In genomic region chr7:143783378-143783995, GRCm38 (mm10) we compare ENCODE assay signal across 9 mouse cellular contexts. TPM values are rescaled to one million over a fixed set of nuclear protein-coding genes. Genes with fewer than 3 reads are reported as not detected.
DNase-seq lines count a peak whose midpoint lies in the region; ATAC-seq lines count a peak whose summit lies in the region.
"Had no signal": no experiment of that assay in that cellular context is flagged by ENCODE, and none has a peak within 500 bp of the region (broad histone marks: within the 10 kb centered on the region; RNA-seq: fewer than 3 reads in every experiment).

No protein-coding gene starts in this region.

- DNase-seq in kidney, postnatal 25 days, result no peak
- peak; percentile 46 for DNase-seq in hindbrain, embryonic 11.5 days (ENCODE audit: low spot score)
- no peak for DNase-seq in urinary bladder, postnatal 25 days (ENCODE audit: low spot score)
- no peak for DNase-seq in layer of hippocampus, adult 18-20 months (ENCODE audit: low spot score in 2 of 2)
- DNase-seq in layer of hippocampus, postnatal 25 days (ENCODE audit: extremely low spot score in 1 of 2, low spot score in 1 of 2), result no peak

- peak overlapping the region; percentile 36 for H3K9ac ChIP-seq in kidney, embryonic 14.5 days (ENCODE audit: low read depth, low read length)
- peak overlapping the region; percentile 59 for H3K9ac ChIP-seq in hindbrain, embryonic 11.5 days (ENCODE audit: low read depth, low read length)

- peak; percentile 77 for ATAC-seq in kidney, embryonic 14.5 days (ENCODE audit: low FRiP score, low TSS enrichment)
- ATAC-seq in hindbrain, embryonic 11.5 days (ENCODE audit: low FRiP score), result peak; percentile 84

- no peaks in the 10 kb centered on the region for H3K27me3 ChIP-seq in kidney, embryonic 14.5 days (ENCODE audit: control insufficient read depth, insufficient read depth, low read length)
- H3K27me3 ChIP-seq in hindbrain, embryonic 11.5 days (ENCODE audit: control insufficient read depth, insufficient read depth, low read length), result no peaks in the 10 kb centered on the region
- H3K27me3 ChIP-seq: Patski had no signal

- H3K9me3 ChIP-seq in kidney, embryonic 14.5 days (ENCODE audit: control insufficient read depth, low read length), result no peaks in the 10 kb centered on the region
- no peaks in the 10 kb centered on the region for H3K9me3 ChIP-seq in hindbrain, embryonic 11.5 days (ENCODE audit: control insufficient read depth, low read length)

- H3K4me3 ChIP-seq in kidney, embryonic 14.5 days (ENCODE audit: low read length), result peak overlapping the region; percentile 36
- H3K4me3 ChIP-seq in brown adipose tissue, adult 24 weeks (ENCODE audit: insufficient read depth, low read depth, low read length), result peak overlapping the region; percentile 43
- peak overlapping the region; percentile 36 for H3K4me3 ChIP-seq in hindbrain, embryonic 11.5 days (ENCODE audit: low read depth, low read length)
- peak overlapping the region; percentile 0; the same call in 1 of the 2 replicates for H3K4me3 ChIP-seq in macrophage (ENCODE audit: inconsistent target)

- peak overlapping the region; percentile 85 for H3K27ac ChIP-seq in kidney, embryonic 14.5 days (ENCODE audit: low read depth, low read length)
- peak overlapping the region; percentile 55; the same call in 1 of the 2 replicates for H3K27ac ChIP-seq in brown adipose tissue, adult 24 weeks (replicated peaks; ENCODE audit: low read depth, low read length)
- peak overlapping the region; percentile 67 for H3K27ac ChIP-seq in hindbrain, embryonic 11.5 days (ENCODE audit: low read depth, low read length)
- H3K27ac ChIP-seq in macrophage, result no peak overlapping the region

- peak overlapping the region; percentile 52 for H3K4me2 ChIP-seq in kidney, embryonic 14.5 days (replicated peaks; ENCODE audit: low read depth, low read length)
- H3K4me2 ChIP-seq in hindbrain, embryonic 11.5 days (replicated peaks; ENCODE audit: low read depth, low read length), result peak overlapping the region; percentile 67

- H3K36me3 ChIP-seq in kidney, embryonic 14.5 days (ENCODE audit: control insufficient read depth, insufficient read depth, low read length), result no peaks in the 10 kb centered on the region
- H3K36me3 ChIP-seq in hindbrain, embryonic 11.5 days (ENCODE audit: control insufficient read depth, insufficient read depth, low read length), result no peaks in the 10 kb centered on the region
- H3K36me3 ChIP-seq in macrophage (ENCODE audit: inconsistent target), result no peaks in the 10 kb centered on the region

- H3K79me2 ChIP-seq in macrophage (ENCODE audit: inconsistent target), result no peaks in the 10 kb centered on the region

- 29% methylated on average over 4 of the region's 6 CpGs for WGBS in kidney, embryonic 14.5 days
- 15% methylated on average over 6 of the region's 6 CpGs for WGBS in hindbrain, embryonic 11.5 days
- 30% methylated on average over 6 of the region's 6 CpGs for WGBS in macrophage (ENCODE audit: missing documents)

- H3K4me1 ChIP-seq in kidney, embryonic 14.5 days (ENCODE audit: control insufficient read depth, insufficient read depth, low read length), result peaks cover 16% of the 10 kb centered on the region
- peaks cover 4% of the 10 kb centered on the region; the same call in 1 of the 2 replicates for H3K4me1 ChIP-seq in brown adipose tissue, adult 24 weeks (ENCODE audit: control insufficient read depth, insufficient read depth, insufficient read length, low read length)
- 0 out of 2 replicates have a peak, but pooled peaks cover 7% of the 10 kb centered on the region for H3K4me1 ChIP-seq in hindbrain, embryonic 11.5 days (replicated peaks; ENCODE audit: control insufficient read depth, insufficient read depth, low read length)

RNA-seq across cellular contexts. Expression of gene Mrgpre, which starts 0.8 kb away (rescaled TPM):
- polyA plus RNA-seq in kidney, embryonic 14.5 days (2014; fragmentation: Nextera tagmentation; extraction: Ambion mirVana), result 0.86 and 1.8 TPM in 2 replicates
- 0.28 and 0.50 TPM in 2 replicates for polyA plus RNA-seq in brown adipose tissue, adult 24 weeks (2012; ENCODE audit: insufficient read depth, insufficient read length, missing spikeins)
- 3.0 and 3.2 TPM in 2 replicates for polyA plus RNA-seq in hindbrain, embryonic 11.5 days (2014; fragmentation: Nextera tagmentation; extraction: Ambion mirVana)
- total RNA-seq in macrophage (2018; cell fraction: chromatin; rRNA removed), result 1 to 10 TPM in 3 of 26 experiments, under 1 TPM in 14, not detected in 9; 0.15 to 1.6 (median 0.33) TPM
- 1 to 10 TPM in 25 of 26 experiments, under 1 TPM in 1; 0.80 to 6.9 (median 2.2) TPM for total RNA-seq in macrophage (2018; cell fraction: cytosol; rRNA removed)
- 1 to 10 TPM in 24 of 26 experiments, under 1 TPM in 2; 0.58 to 4.2 (median 2.0) TPM for total RNA-seq in macrophage (2018; cell fraction: nucleus; rRNA removed)
- polyA plus RNA-seq in macrophage (2018), result 3.9 to 5.1 TPM (median 4.2 TPM) in 3 replicates
- total RNA-seq in layer of hippocampus, adult 18-20 months (2021), result 1 to 10 TPM; 5.4 to 6.9 TPM
- 1 to 10 TPM; 5.0 to 6.6 TPM for total RNA-seq in layer of hippocampus, postnatal 25 days (2021)

RNA-seq across cellular contexts. Expression of gene Mrgprg, which starts 16.7 kb away (rescaled TPM):
- not detected in 2 replicates for polyA plus RNA-seq in kidney, embryonic 14.5 days (2014; fragmentation: Nextera tagmentation; extraction: Ambion mirVana)
- polyA plus RNA-seq in brown adipose tissue, adult 24 weeks (2012; ENCODE audit: insufficient read depth, insufficient read length, missing spikeins), result not detected in 2 replicates
- not detected in 2 replicates for polyA plus RNA-seq in hindbrain, embryonic 11.5 days (2014; fragmentation: Nextera tagmentation; extraction: Ambion mirVana)
- total RNA-seq in macrophage (2018; cell fraction: chromatin; rRNA removed), result not detected
- total RNA-seq in macrophage (2018; cell fraction: cytosol; rRNA removed), result not detected
- total RNA-seq in macrophage (2018; cell fraction: nucleus; rRNA removed), result not detected
- not detected in 3 replicates for polyA plus RNA-seq in macrophage (2018)
- total RNA-seq in layer of hippocampus, adult 18-20 months (2021), result not detected
- not detected for total RNA-seq in layer of hippocampus, postnatal 25 days (2021)
- polyA plus RNA-seq: Patski had no signal

RNA-seq across cellular contexts. Expression of gene Osbpl5, which starts 26.7 kb away (rescaled TPM):
- 18.7 and 30.7 TPM in 2 replicates for polyA plus RNA-seq in kidney, embryonic 14.5 days (2014; fragmentation: Nextera tagmentation; extraction: Ambion mirVana)
- polyA plus RNA-seq in brown adipose tissue, adult 24 weeks (2012; ENCODE audit: insufficient read depth, insufficient read length, missing spikeins), result 7.8 and 12.1 TPM in 2 replicates
- polyA plus RNA-seq in hindbrain, embryonic 11.5 days (2014; fragmentation: Nextera tagmentation; extraction: Ambion mirVana), result 13.7 and 14.6 TPM in 2 replicates
- 10 to 100 TPM in 3 of 26 experiments, 1 to 10 TPM in 22, under 1 TPM in 1; 0.88 to 10.9 (median 4.8) TPM for total RNA-seq in macrophage (2018; cell fraction: chromatin; rRNA removed)
- 1 to 10 TPM in 24 of 26 experiments, under 1 TPM in 2; 0.80 to 2.2 (median 1.4) TPM for total RNA-seq in macrophage (2018; cell fraction: cytosol; rRNA removed)
- 1 to 10 TPM in 24 of 26 experiments, under 1 TPM in 2; 0.78 to 6.3 (median 3.1) TPM for total RNA-seq in macrophage (2018; cell fraction: nucleus; rRNA removed)
- 1.00 to 1.6 TPM (median 1.2 TPM) in 3 replicates for polyA plus RNA-seq in macrophage (2018)
- total RNA-seq in layer of hippocampus, adult 18-20 months (2021), result 10 to 100 TPM; 19.3 to 22.1 TPM
- total RNA-seq in layer of hippocampus, postnatal 25 days (2021), result 10 to 100 TPM; 21.6 to 33.6 TPM

RNA-seq across cellular contexts. Expression of gene Nadsyn1, which starts 39.2 kb away (rescaled TPM):
- polyA plus RNA-seq in kidney, embryonic 14.5 days (2014; fragmentation: Nextera tagmentation; extraction: Ambion mirVana), result 5.2 and 9.6 TPM in 2 replicates
- 5.4 and 8.2 TPM in 2 replicates for polyA plus RNA-seq in brown adipose tissue, adult 24 weeks (2012; ENCODE audit: insufficient read depth, insufficient read length, missing spikeins)
- polyA plus RNA-seq in hindbrain, embryonic 11.5 days (2014; fragmentation: Nextera tagmentation; extraction: Ambion mirVana), result 6.0 and 8.8 TPM in 2 replicates
- 10 to 100 TPM in 22 of 26 experiments, 1 to 10 TPM in 4; 5.2 to 61.8 (median 23.9) TPM for total RNA-seq in macrophage (2018; cell fraction: chromatin; rRNA removed)
- total RNA-seq in macrophage (2018; cell fraction: cytosol; rRNA removed), result 1 to 10 TPM; 2.1 to 4.6 (median 3.2) TPM
- 10 to 100 TPM in 15 of 26 experiments, 1 to 10 TPM in 11; 3.1 to 24.6 (median 10.8) TPM for total RNA-seq in macrophage (2018; cell fraction: nucleus; rRNA removed)
- polyA plus RNA-seq in macrophage (2018), result 2.6 to 5.3 TPM (median 4.6 TPM) in 3 replicates
- total RNA-seq in layer of hippocampus, adult 18-20 months (2021), result 1 to 10 TPM; 6.4 to 6.8 TPM
- 1 to 10 TPM; 6.2 to 7.3 TPM for total RNA-seq in layer of hippocampus, postnatal 25 days (2021)

RNA-seq across cellular contexts. Expression of gene Dhcr7, which starts 39.5 kb away (rescaled TPM):
- polyA plus RNA-seq in kidney, embryonic 14.5 days (2014; fragmentation: Nextera tagmentation; extraction: Ambion mirVana), result 25.5 and 42.5 TPM in 2 replicates
- 23.0 and 25.9 TPM in 2 replicates for polyA plus RNA-seq in brown adipose tissue, adult 24 weeks (2012; ENCODE audit: insufficient read depth, insufficient read length, missing spikeins)
- 85.7 and 88.4 TPM in 2 replicates for polyA plus RNA-seq in hindbrain, embryonic 11.5 days (2014; fragmentation: Nextera tagmentation; extraction: Ambion mirVana)
- 10 to 100 TPM in 6 of 26 experiments, 1 to 10 TPM in 18, under 1 TPM in 2; 0.71 to 16.1 (median 5.1) TPM for total RNA-seq in macrophage (2018; cell fraction: chromatin; rRNA removed)
- total RNA-seq in macrophage (2018; cell fraction: cytosol; rRNA removed), result 10 to 100 TPM; 20.0 to 45.6 (median 32.1) TPM
- total RNA-seq in macrophage (2018; cell fraction: nucleus; rRNA removed), result 10 to 100 TPM in 24 of 26 experiments, 1 to 10 TPM in 2; 4.3 to 47.3 (median 21.7) TPM
- polyA plus RNA-seq in macrophage (2018), result 16.3 to 35.3 TPM (median 33.0 TPM) in 3 replicates
- 10 to 100 TPM; 34.3 to 36.9 TPM for total RNA-seq in layer of hippocampus, adult 18-20 months (2021)
- total RNA-seq in layer of hippocampus, postnatal 25 days (2021), result 10 to 100 TPM; 44.7 to 51.3 TPM
